Mouse (Mus musculus) bone marrow, adult 2 months (tissue): ENCODE results near the gene Cutal. TPM values are rescaled to one million over a fixed set of nuclear protein-coding genes. Genes with fewer than 3 reads are reported as not detected.
"Not testable (repeated sequence)": the region's sequence is repeated elsewhere in the genome, so short reads cannot be mapped to it uniquely, and the experiment has no call there.

Experiments
- H3K27ac ChIP-seq: fragments of 200-500 bp; 2 replicates; pipeline ENCODE4 v1.5.1; 2012; ENCODE audit warnings: low read depth, mild to moderate bottlenecking, control low read depth, inconsistent platforms, low read length; ENCODE audit not compliant: control insufficient read depth, poor library complexity, insufficient read depth
- H3K4me1 ChIP-seq: fragments of 200-500 bp; 2 replicates; pipeline ENCODE4 v1.6.1; 2011; ENCODE audit warnings: low read length; ENCODE audit not compliant: control insufficient read depth, insufficient read depth
- H3K4me3 ChIP-seq: fragments of 200-500 bp; replicated peaks from 2 replicates; pipeline ENCODE3; 2011; ENCODE audit warnings: mild to moderate bottlenecking, low read depth, low read length, control low read depth; ENCODE audit not compliant: control insufficient read depth
- CTCF ChIP-seq: fragments of 200-500 bp; IDR thresholded peaks from 2 replicates; pipeline ENCODE4 v1.5.1; 2011; ENCODE audit warnings: low read length, control low read depth; ENCODE audit not compliant: control insufficient read depth, insufficient read depth
- POLR2A ChIP-seq: fragments of 200-500 bp; IDR thresholded peaks from 2 replicates; pipeline ENCODE4 v1.6.1; 2011; ENCODE audit warnings: low read depth, mild to moderate bottlenecking, control low read depth, low read length, borderline replicate concordance; ENCODE audit not compliant: control insufficient read depth
- WGBS: fragments of 180-500 bp; shearing (Covaris S2); methylation state at CpG from one replicate; pipeline ENCODE4 v1.1.7; 2018; 5-methylcytosine and 5-hydroxymethylcytosine counted together
- polyA plus RNA-seq: library from polyadenylated mRNA; stranded (reverse); fragments of >200 nt; gene quantifications from 2 replicates; pipeline ENCODE4 v1.2.4, GENCODE M21; 2011; ENCODE audit warnings: low replicate concordance; ENCODE audit not compliant: missing spikeins, insufficient read depth, insufficient read length

Cutal gene
- polyA plus RNA-seq, 1 experiment = not detected

DNA sequence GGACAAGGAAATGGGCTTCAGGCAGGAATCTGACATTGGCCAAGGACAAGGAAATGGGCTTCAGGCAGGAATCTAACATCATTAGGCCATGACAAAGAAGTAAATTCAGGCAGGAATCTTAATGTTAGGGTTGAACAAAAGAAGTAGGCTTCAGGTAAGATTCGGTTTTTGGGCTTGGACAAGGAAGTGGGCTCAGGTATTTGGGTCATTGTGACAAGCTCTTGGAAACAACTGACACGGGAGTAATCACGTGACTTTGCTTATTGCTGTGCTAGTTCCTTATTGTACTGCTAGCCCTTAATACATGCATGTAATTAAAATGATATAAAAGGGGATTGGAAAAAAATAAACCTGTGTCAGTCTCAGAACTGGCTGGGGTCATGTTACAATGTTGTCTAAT, 38.5 kb upstream of the Cutal start:
- Histone ChIP-seq H3K4me1 (no peaks in the 10 kb centered on the region), H3K4me3 (no peak overlapping the region), H3K27ac (no peak overlapping the region)
- 59% methylated on average over 3 of the region's 3 CpGs for WGBS
- TF ChIP-seq POLR2A (no peak), CTCF (no peak)

DNA sequence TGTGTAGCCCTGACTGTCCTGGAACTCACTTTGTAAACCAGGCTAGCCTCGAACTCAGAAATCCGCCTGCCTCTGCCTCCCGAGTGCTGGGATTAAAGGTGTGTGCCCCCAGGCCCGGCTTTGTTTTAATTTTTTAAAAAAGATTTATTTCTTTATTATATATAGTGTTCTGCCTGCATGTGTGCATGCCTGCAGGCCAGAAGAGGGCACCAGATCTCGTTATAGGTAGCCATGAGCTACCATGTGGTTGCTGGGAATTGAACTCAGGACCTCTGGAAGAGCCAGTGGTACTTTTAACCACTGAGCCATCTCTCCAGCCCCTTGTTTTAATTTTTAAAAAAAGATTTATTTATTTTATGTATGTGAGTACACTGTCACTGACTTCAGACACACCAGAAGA, 34.1 kb upstream of the Cutal start:
- WGBS = 70% methylated on average over 5 of the region's 5 CpGs
- H3K4me1 ChIP-seq, H3K27ac ChIP-seq, H3K4me3 ChIP-seq: not testable (repeated sequence)

DNA sequence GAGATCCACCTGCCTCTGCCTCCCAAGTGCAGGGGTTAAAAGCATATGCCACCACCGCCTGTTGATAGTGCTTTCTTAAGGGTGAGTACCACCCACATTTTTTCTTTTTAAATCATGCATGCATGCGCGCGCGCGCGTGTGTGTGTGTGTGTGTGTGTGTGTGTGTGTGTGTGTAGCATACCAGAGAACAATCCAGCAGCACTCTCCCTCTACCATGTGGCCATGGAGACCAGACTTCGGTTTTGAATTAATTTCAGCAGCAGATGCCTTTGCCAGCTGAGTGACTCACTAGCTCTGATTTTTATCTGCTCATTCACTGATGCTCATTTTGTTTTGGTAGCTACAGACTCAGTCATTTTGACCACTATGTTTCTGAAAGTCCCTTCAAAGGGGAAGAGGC, 32.5 kb upstream of the Cutal start:
- no peak overlapping the region for H3K4me3 ChIP-seq
- H3K27ac ChIP-seq = no peak overlapping the region
- no peak for TF ChIP-seq CTCF
- no peak for TF ChIP-seq POLR2A
- WGBS = 87% methylated on average over 8 of the region's 8 CpGs
- no peaks in the 10 kb centered on the region for H3K4me1 ChIP-seq

DNA sequence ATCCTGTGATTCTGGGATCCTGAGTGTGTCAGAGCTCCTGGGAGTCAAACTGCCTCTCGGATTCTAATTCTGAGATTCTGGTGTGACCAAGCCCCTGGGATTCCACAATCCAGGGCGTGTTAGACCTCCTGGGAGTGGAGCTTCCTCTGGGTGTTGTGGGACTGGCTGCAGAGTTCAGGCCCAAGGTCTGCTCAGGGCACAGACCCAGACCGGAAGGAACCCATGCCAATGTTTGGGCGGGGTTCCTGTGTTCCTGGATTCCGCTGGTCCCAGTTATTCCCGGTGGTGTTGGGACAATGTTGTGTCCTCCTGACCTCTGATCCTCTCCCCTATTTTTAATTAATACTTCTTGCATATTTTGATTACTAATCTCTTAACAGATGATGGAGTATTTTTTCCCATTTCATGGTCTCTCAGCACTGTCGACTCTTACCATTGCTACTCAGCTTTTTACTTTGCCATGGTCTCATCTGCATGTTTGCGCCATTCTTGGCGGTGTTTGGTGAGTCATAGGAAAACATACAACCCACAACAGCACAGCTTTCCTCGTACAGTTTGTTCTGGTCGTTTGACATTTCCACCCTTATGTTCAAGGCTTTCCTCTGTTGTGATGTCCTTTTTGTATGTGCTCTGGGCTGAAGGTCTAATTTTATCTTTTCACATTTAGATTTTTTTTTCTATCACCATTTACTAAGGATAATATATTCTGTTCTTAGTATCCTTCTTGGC, 30.8 kb upstream of the Cutal start:
- 69% methylated on average over 11 of the region's 11 CpGs for WGBS
- H3K4me1 ChIP-seq = no peaks in the 10 kb centered on the region
- no peak for TF ChIP-seq CTCF
- no peak for TF ChIP-seq POLR2A
- H3K4me3 ChIP-seq = no peak overlapping the region
- H3K27ac ChIP-seq = no peak overlapping the region

DNA sequence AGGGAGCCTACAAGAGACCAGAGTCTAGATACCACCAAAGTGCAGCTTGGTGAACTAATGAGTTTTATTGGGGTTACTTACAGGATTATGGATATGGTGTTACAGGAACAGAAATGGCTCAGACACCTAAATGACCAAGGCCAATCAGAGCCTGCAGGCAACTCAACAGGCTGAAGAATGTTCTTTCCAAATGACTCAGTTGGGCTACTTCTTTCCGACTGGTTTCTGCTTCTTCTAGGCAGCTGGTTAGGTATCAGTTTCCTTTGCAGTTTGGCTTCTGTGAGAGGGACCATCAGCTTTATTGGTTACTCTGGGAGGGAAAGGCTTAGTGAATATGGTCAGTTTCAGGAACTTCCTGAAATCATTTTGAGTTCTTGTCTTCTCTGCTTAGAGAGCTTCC, 26.5 kb upstream of the Cutal start:
- Histone ChIP-seq H3K4me3 (no peak overlapping the region), H3K27ac (no peak overlapping the region), H3K4me1 (no peaks in the 10 kb centered on the region)
- WGBS = 95% methylated on average over 1 of the region's 1 CpGs
- TF ChIP-seq POLR2A (no peak), CTCF (no peak)

DNA sequence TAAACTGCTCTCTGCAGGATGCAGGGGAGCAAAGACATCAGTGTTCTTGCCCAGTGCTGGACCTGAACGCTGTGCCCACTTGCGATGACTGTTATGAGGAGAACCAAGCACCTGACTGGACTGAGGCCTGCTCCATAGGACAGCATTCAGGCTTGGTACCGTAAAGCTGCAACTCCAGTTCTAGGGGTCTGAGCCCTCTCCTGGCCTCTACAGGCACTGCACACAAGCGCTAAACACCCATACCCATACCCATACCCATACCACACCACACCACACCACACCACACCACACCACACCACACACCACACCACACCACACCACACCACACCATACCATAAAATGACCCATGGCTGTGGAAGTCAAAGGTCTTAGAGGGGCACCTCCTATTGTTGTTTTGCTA, 18.9 kb upstream of the Cutal start:
- 96% methylated on average over 4 of the region's 4 CpGs for whole genome bisulfite sequencing
- Histone ChIP-seq H3K4me1 (no peaks in the 10 kb centered on the region), H3K27ac (no peak overlapping the region), H3K4me3 (no peak overlapping the region)
- TF ChIP-seq CTCF (no peak), POLR2A (no peak)

DNA sequence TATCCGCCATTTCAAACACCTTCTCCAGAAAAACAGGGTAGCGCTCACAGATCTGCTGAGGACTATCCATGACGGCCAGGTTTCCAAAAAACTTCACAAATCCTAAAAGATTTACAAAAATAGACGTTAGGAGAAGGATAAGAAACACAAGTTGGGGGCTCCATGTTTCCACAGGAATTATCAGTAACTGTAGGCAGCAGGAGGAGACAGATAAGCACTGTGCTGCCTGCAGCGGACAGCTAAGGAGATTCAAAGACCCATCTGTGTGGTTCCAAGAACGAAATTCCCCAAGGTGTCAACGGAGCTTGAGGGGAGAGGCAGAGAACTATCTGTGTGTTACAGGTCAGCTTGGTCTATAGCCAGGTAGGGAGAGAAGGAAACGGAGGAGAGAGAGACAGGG, 16.5 kb upstream of the Cutal start:
- H3K4me1 ChIP-seq = no peaks in the 10 kb centered on the region
- H3K27ac ChIP-seq = no peak overlapping the region
- no peak overlapping the region for H3K4me3 ChIP-seq
- no peak for TF ChIP-seq CTCF
- WGBS = 78% methylated on average over 8 of the region's 8 CpGs

DNA sequence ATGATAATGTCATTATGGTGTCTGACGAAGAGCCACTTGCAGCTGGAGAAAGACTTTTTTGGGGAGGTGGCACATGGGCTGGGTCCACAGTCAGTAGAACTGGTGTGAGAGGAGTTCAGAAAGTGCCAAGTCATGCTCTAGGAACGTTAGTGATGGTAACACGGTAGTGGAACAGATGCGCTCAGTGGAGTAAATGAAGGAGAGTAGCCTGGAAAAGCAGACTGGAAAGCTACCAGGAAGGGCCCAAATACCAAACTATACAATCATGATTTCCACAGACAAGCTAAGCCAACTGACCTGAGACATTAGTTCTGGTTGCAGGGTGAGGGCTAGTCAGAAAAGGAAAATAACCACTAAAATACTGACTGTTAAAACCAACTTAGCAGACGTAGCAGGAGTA, 4.5 kb upstream of the Cutal start:
- WGBS = 7% methylated on average over 5 of the region's 5 CpGs
- peak overlapping the region; percentile 54 for H3K4me3 ChIP-seq
- 0 out of 2 replicates have a peak, but pooled peaks have one; percentile 16 for TF ChIP-seq POLR2A
- no peak for TF ChIP-seq CTCF
- H3K4me1 ChIP-seq = no peaks in the 10 kb centered on the region
- peak overlapping the region; percentile 43; the same call in 1 of the 2 replicates for H3K27ac ChIP-seq
